Mouse (Mus musculus) adrenal gland, postnatal 4 days (tissue): ENCODE data around the gene Caps2. TPM values are rescaled to one million over a fixed set of nuclear protein-coding genes. Genes with fewer than 3 reads are reported as not detected.
"Not testable (repeated sequence)": the region's sequence is repeated elsewhere in the genome, so short reads cannot be mapped to it uniquely, and the experiment has no call there.

Source experiments
- DNase-seq, 2 experiments: peaks; one replicate each; pipeline ENCODE4 v3.0.0; 2021 to 2022; ENCODE audit warnings: low spot score in 2 of 2, mixed read lengths in 2 of 2
- long read RNA-seq, 2 experiments: library from polyadenylated mRNA; stranded (forward); transcript quantifications; one replicate each; pipeline ENCODE4 v2.0.0; 2021
- total RNA-seq, 2 experiments: library from RNA; stranded (reverse); gene quantifications; 2 replicates each; pipeline ENCODE4 v1.2.3; 2021

Caps2 gene
- total RNA-seq, result under 1 TPM in 1 of 2 experiments, not detected in 1; 0.28 TPM
- long read RNA-seq, experiment 1, result 0 reads
- long read RNA-seq, experiment 2, result 0 reads

DNA sequence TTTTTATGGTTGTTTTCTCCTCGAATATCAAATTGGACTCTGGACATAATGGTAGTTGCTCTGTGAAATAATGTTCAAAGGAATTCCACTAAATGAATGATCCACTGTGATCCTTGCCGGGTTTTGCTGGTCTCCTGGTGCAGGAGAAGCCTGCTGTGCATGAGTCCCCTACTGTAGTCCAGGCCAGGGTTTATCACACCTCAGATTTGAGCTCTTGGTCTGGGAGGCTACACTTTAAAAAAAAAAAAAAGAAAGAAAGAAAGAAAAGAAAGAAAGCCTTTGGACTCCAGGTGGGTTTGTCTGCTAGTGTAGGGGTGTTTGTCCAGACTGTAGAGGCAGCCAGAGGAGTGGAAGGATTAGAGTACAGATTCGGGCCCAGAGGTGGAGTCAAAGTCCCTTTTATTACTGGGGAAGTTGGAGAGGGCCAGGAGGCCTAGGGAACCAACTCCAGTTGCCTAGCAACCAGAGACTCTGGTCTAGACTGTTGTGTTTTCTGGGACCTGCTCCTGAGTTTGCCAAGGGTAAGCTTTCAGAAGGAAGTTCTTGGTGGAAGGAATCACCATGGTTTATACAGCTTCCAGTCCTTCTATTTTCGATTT lies at the start of gene Caps2:
Gene Caps2, plus strand, starts transcription at position 454 of the 599 bp plus-strand sequence.
- DNase-seq, result no peak

GRCm38 (mm10) chr10:112125090-112125489 lies 38.3 kb upstream of the Caps2 start:
- not testable (repeated sequence) for DNase-seq

DNA sequence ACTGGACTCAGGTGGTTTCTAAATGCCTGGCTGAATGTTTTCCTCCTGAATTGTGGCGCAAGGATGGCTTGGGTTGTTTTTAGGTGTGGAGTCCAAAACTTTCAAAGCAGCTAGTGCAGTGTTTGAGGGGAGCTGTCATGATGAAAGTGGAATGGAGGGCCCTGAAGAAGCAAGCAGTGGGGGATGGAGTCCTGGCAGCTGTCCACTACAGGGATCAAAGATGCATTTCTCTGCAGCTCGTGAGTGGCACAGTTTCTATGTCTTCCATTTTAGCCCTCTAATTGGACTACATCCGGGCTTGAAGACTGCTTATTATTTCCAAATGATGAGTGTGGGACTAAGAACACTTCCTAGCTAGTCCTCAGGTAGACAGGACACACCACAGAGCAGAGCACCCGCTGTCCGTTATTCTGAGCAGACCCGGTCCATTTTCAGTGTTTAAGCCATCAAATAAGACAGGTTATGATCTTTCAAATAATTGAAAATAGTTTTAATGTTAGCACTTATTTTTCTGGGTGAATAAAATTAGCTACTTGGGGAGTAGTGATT lies 35.7 kb upstream of the Caps2 start:
- not testable (repeated sequence) for DNase-seq

GRCm38 (mm10) chr10:112132194-112132593 lies 31.2 kb upstream of the Caps2 start:
- DNase-seq, result no peak

- DNase-seq, result peak in 1 of 2 experiments; percentile 6
These were observed 25.2 kb upstream of the Caps2 start for GRCm38 (mm10) chr10:112138050-112138870.

DNA sequence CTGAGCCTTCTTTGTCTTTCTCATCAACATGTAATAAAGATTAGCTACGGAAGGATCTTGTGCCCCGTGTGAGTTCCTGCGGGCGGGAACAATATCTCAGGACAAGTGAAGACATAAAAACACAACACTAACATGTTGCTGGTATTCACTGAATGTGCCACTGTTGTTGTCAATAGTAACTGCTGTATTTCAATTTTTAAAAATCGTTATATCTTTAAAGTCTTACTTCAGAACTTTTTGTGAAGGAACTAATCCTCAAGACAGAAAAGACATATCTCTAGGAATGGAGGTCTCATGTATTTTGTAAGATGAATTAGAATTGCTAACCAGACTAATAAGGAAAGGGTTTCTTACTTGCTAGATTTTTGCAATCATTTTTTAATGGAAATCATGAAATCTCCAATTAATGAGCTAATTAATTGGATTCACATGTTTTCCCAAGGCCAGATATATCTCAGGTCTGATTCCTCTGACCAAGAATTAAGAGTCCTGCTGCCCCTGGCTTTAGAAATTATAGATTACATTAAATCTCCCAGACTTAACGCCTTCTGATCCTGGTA lies 24.5 kb upstream of the Caps2 start:
- DNase-seq, result no peak

GRCm38 (mm10) chr10:112139834-112140233 lies 23.6 kb upstream of the Caps2 start:
- no peak for DNase-seq

- peak; percentile 26 to 51 for DNase-seq
These were observed 3.4 kb upstream of the Caps2 start, which contains the start of gene Glipr1l3 for GRCm38 (mm10) chr10:112159882-112160560. Gene Glipr1l3 (minus strand): TSS chr10:112160327.

DNA sequence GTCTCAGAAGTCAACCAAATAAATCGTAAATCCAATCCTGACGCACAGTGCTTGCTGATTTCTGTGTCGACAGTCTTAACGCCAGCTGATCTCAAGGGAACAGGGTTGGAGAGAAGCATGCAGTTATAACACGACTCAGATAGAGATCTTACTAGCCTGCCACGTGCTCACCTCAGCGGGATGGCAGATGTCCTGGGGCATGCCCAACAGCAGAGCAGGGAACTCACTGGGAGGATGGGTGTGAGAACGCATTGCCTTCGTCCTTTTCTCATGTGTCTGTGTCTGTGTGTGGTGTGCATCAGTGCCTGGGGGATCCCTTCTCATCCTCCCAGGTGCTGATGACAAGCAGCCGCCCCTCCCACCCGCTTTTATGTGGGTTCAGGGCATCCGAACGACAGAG lies 13.6 kb downstream of the Caps2 start:
- DNase-seq, result not testable (repeated sequence)

GRCm38 (mm10) chr10:112193919-112194318 lies 30.5 kb downstream of the Caps2 start:
- not testable (repeated sequence) for DNase-seq

- DNase-seq, result no peak
These were observed 40.0 kb downstream of the Caps2 start for GRCm38 (mm10) chr10:112203463-112203862.

DNA sequence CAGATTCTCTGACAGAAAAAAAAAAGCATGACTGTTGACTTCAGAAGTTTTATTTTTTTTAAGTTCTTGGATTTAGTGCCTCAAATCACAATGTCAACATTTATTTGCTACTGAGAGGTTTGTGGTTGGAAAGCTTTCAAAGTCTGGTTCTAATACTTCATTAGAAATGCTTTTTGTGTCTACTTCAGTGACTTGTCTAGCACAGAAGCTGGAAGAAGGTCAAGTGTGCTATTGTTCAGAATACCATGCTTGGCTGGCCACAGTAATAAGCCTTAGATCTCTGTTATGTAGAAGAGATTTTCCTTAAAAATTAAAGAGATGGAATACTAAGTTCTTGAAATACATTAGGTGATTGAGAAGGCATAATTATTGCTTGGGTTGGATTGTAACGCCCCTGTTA lies 63.7 kb downstream of the Caps2 start:
- DNase-seq, result no peak

DNA sequence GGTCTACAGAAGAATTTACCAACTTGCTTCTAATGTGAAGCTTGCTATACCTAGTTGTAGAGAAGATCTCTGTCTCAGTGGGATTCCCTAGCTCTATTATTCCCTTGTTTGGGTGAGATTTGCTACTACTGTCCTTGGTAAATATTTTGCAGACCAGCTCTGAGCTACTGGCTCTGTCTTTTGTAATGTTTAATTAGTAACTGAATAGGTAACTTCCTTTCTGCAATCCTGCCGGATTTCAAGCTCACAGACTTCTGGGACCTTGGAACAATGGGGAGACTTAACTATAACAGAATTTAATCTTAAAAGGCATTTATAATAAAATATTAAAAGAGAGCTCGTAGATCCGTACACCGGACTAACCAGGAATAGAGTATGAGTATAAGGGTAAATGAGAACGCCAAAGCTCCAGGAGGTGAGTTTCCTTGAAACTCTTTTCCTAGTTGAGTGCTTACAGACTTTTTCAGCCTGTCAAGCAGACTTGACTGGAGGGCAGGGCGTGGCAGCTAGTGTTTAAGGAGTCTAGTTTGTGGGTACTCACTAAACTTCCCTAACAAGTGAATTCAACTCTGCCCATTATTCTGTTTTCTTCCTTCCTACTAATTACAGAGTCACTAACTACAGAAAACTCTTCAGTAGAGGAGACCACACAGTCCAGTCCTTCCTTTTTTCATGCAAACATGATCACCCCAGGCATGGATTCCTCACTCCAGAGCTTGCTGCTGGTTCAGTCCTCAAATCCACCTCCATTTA lies 65.8 kb downstream of the Caps2 start:
- DNase-seq, result not testable (repeated sequence)

- not testable (repeated sequence) for DNase-seq
These were observed 69.3 kb downstream of the Caps2 start for GRCm38 (mm10) chr10:112232733-112233132.

- DNase-seq, result not testable (repeated sequence)
These were observed 72.0 kb downstream of the Caps2 start for GRCm38 (mm10) chr10:112235396-112235940.

DNA sequence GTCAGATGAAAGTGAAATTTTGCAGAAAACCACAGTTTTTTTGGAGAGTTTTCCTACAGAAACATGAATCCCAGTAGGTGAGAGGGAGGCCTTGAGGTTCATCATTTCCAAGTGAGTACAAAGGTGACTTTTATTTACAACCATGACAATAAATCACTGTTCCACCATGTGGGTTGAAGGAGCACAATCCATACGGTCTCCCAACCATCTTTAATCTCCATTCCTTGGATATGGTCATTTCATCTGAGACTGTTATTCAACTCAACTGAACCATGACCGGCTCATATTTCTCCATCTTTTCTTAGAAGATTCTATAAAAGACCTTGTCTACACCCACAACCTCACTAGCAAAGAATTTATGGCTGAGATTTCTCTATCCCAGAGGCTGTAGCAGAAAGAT lies 84.9 kb downstream of the Caps2 start:
- DNase-seq, result no peak

GRCm38 (mm10) chr10:112263467-112263866 lies 100.0 kb downstream of the Caps2 start:
- DNase-seq, result no peak
